Mouse (Mus musculus) erythroid progenitor cell, adult 5-6 weeks (primary cell): Measurements from ENCODE around the gene Kng2. TPM values are rescaled to one million over a fixed set of nuclear protein-coding genes. Genes with fewer than 3 reads are reported as not detected.
"Not testable (repeated sequence)": the region's sequence is repeated elsewhere in the genome, so short reads cannot be mapped to it uniquely, and the experiment has no call there.

ENCODE experiments used
- ATAC-seq: replicated peaks from 2 replicates; pipeline ENCODE4 v1.8.0; 2016; ENCODE audit warnings: moderate number of reproducible peaks, mild to moderate bottlenecking, moderate TSS enrichment, inconsistent platforms; ENCODE audit not compliant: poor library complexity, low FRiP score, severe bottlenecking
- total RNA-seq, 2 experiments: library from RNA; stranded (forward) in 1 of 2; stranded (reverse) in 1 of 2; fragments of 150-400 nt in 1 of 2; fragments of 186-747, 209-891 nt in 1 of 2; gene quantifications; 2 replicates each; pipeline versions ENCODE4 v1.2.3 to v1.2.4; 2015 to 2017; ENCODE audit warnings: low replicate concordance in 2 of 2

Kng2 gene
- total RNA-seq (2015; ENCODE audit: low replicate concordance) (not detected in 2 replicates), total RNA-seq (2017; ENCODE audit: low replicate concordance) (2.6 TPM in 1 of 2 replicates, not detected in the other)

- not testable (repeated sequence) for ATAC-seq
These were observed at the start of gene Kng2 for GRCm38 (mm10) chr16:23028966-23029600. Gene Kng2 (minus strand): TSS chr16:23029482.

GRCm38 (mm10) chr16:23077516-23077915 is 48.2 kb upstream of the Kng2 start:
- ATAC-seq: not testable (repeated sequence)

- ATAC-seq: not testable (repeated sequence)
These were observed 31.6 kb upstream of the Kng2 start for GRCm38 (mm10) chr16:23060781-23061325.

- ATAC-seq: not testable (repeated sequence)
These were observed 30.3 kb upstream of the Kng2 start for GRCm38 (mm10) chr16:23059630-23060029.

- not testable (repeated sequence) for ATAC-seq
These were observed 28.6 kb upstream of the Kng2 start, which contains the start of gene Kng1 for GRCm38 (mm10) chr16:23057668-23058447. Gene Kng1 (plus strand): TSS chr16:23057865.

GRCm38 (mm10) chr16:23046319-23046718 is 17.0 kb upstream of the Kng2 start:
- no peak for ATAC-seq

- no peak for ATAC-seq
These were observed 11.6 kb upstream of the Kng2 start for GRCm38 (mm10) chr16:23040876-23041275.

- no peak for ATAC-seq
These were observed 10.0 kb upstream of the Kng2 start for GRCm38 (mm10) chr16:23039281-23039680.

GRCm38 (mm10) chr16:23037744-23038143 is 8.5 kb upstream of the Kng2 start:
- ATAC-seq: no peak

- no peak for ATAC-seq
These were observed 4.4 kb upstream of the Kng2 start for GRCm38 (mm10) chr16:23033673-23034072.

GRCm38 (mm10) chr16:23030673-23031435 is 1.6 kb upstream of the Kng2 start:
- ATAC-seq: no peak

- not testable (repeated sequence) for ATAC-seq
These were observed 1.9 kb downstream of the Kng2 start for GRCm38 (mm10) chr16:23027341-23027740.

- ATAC-seq: no peak
These were observed 2.7 kb downstream of the Kng2 start for GRCm38 (mm10) chr16:23026582-23026981.

- no peak for ATAC-seq
These were observed 4.2 kb downstream of the Kng2 start for GRCm38 (mm10) chr16:23025111-23025510.

GRCm38 (mm10) chr16:23020571-23020970 is 8.7 kb downstream of the Kng2 start:
- not testable (repeated sequence) for ATAC-seq

GRCm38 (mm10) chr16:23014645-23015044 is 14.6 kb downstream of the Kng2 start:
- ATAC-seq: not testable (repeated sequence)

- ATAC-seq: not testable (repeated sequence)
These were observed 15.5 kb downstream of the Kng2 start for GRCm38 (mm10) chr16:23013786-23014185.

GRCm38 (mm10) chr16:22996951-22997350 is 32.3 kb downstream of the Kng2 start:
- not testable (repeated sequence) for ATAC-seq

GRCm38 (mm10) chr16:22967383-22968030 is 61.8 kb downstream of the Kng2 start:
- ATAC-seq: no peak
